Mouse (Mus musculus): ENCODE results near the gene Itih4.

Itih4 gene

DNA sequence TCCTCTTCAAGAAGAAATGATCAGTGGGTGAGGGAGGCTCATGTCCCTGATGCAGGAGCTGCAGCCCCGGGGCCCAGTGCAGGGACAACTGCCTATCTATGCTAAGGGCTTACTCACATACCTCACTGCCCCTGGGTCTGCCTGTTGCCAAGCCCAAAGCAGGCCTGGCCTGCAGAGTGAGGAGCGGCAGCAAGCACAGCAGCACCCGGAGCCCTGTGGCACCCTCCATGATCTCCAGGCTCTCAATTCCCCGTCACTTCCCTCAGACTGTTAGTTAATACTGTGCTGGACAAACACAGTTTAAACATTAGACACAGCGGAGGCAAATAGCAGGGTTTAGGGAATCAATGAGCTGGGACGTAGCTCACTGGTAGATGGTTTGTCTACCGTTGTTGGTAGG, 56.8 kb downstream of the Itih4 start, which contains the start of gene Itih1:
Gene Itih1 (minus strand): TSS at position 252 of the 400 bp plus-strand sequence.
- DNase-seq (ENCODE audit: low spot score in 2 of 2): no peak

GRCm38 (mm10) chr14:30943860-30944674, 57.8 kb downstream of the Itih4 start:
- peak in 1 of 2 experiments; percentile 61 for DNase-seq (ENCODE audit: low spot score in 2 of 2)

DNA sequence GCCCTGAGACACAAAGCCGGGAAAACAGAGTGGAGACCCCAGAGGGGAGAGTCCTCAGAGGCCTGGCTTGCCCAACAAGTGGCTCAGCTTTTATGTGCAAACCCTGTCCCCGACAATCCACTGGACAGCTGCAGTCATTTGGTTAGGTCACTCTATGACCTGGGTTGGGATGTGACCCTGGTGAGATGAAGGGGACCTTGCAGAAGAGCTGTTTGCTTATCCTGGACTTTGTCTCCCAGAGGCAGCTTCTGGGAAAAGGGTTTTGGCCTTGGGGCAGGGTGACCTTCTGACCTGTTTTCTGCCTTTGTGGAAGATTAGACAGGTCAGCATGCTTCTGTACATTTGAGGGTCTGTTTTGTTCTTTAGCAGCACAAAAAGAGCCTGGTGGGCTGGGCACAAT, 58.5 kb downstream of the Itih4 start:
- no peak for DNase-seq (ENCODE audit: low spot score in 2 of 2)

DNA sequence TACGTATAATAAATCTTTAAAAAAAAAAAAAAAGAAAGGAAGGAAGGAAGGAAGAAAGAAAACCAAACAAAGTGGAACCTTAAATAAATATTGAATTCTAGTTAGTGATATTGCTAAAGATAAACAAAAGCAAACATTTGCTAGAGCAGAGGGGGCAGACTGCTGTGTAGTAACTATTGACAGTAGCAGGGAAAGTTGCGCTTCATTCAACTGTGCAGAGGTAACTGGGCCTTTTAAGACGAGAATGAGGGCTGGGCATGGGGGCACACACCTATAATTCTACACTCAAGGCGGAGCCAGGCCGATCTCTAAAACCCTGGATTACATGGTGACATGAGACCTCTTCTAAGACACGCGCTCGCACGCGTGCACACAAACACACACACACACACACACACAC, 63.7 kb downstream of the Itih4 start:
- no peak for DNase-seq (ENCODE audit: low spot score in 2 of 2)

DNA sequence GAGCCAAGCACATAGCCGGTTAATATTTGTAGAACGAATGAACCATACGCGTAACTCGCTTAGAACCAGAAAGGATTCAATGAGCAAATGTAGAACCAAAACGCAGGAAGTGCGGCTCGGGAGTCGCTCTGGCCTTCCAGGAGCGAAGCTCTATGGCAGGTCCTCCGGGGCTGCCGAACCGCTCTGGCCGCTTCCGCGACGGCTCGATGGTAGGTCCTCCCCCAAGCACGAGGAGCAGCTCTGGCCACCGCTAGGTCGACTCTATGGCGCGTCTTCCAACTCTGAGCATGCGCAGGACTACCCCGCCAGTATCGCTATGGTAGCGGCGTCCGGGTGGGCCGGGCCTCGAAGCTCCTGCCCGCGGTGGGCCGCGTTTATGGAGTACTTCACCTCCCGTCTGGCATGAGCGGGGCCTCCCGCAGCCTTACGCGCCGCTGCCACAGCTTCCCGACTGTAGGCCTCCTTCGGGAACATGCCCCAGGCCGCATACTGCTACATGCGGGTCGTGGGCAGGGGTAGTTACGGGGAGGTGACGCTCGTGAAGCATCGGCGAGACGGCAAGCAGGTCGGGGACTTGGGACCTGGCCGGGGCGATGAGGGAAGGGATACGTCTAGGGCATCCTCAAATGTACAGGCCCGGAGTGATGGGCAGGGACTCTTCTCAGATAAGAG, 65.0 kb downstream of the Itih4 start, which contains the start of gene Nek4:
Gene Nek4 (plus strand): TSS at position 224 of the 672 bp plus-strand sequence.
- peak; percentile 91 to 95 for DNase-seq (ENCODE audit: low spot score in 2 of 2)

Data from cerebellum, postnatal 4 days (tissue).